Mouse (Mus musculus) limb, embryonic 15.5 days (tissue): ENCODE data around the gene Cers6. TPM values are rescaled to one million over a fixed set of nuclear protein-coding genes. Genes with fewer than 3 reads are reported as not detected.

Experiments
- ATAC-seq: fragments of 200-750 bp; cut with Nextera tagmentation; 2 replicates; pipeline ENCODE4 v1.8.0; 2017; ENCODE audit warnings: low read depth, moderate TSS enrichment; ENCODE audit not compliant: insufficient number of reproducible peaks, low FRiP score, low TSS enrichment
- H3K27ac ChIP-seq: fragments of 300-500 bp; sonication (generic); 2 replicates; pipeline ENCODE4 v1.5.1; 2015; ENCODE audit warnings: moderate library complexity, mild to moderate bottlenecking, inconsistent platforms
- H3K27me3 ChIP-seq: fragments of 300-500 bp; sonication (generic); 2 replicates; pipeline ENCODE4 v1.6.1; 2015; ENCODE audit warnings: inconsistent platforms
- H3K36me3 ChIP-seq: fragments of 300-500 bp; sonication (generic); 2 replicates; pipeline ENCODE4 v1.6.1; 2015; ENCODE audit warnings: inconsistent platforms
- H3K4me1 ChIP-seq: fragments of 300-500 bp; sonication (generic); 2 replicates; pipeline ENCODE4 v1.6.1; 2015; ENCODE audit warnings: inconsistent platforms
- H3K4me2 ChIP-seq: fragments of 300-500 bp; sonication (generic); 2 replicates; pipeline ENCODE4 v1.6.1; 2015; ENCODE audit warnings: mild to moderate bottlenecking, inconsistent platforms
- H3K4me3 ChIP-seq: fragments of 300-500 bp; sonication (generic); 2 replicates; pipeline ENCODE4 v1.5.1; 2015; ENCODE audit warnings: mild to moderate bottlenecking, inconsistent platforms
- H3K9ac ChIP-seq: fragments of 300-500 bp; sonication (generic); 2 replicates; pipeline ENCODE4 v1.6.1; 2015; ENCODE audit warnings: inconsistent platforms
- H3K9me3 ChIP-seq: fragments of 300-500 bp; sonication (generic); 2 replicates; pipeline ENCODE4 v1.6.1; 2016; ENCODE audit warnings: inconsistent platforms
- whole genome bisulfite sequencing: fragments of 180-500 bp; shearing (Covaris S2); methylation state at CpG from one replicate; pipeline ENCODE4 v1.1.7; 2015; 5-methylcytosine and 5-hydroxymethylcytosine counted together
- polyA plus RNA-seq: library from polyadenylated mRNA; unstranded; fragments of >200 nt; fragmentation: Nextera tagmentation; extraction: Ambion mirVana; gene quantifications from 2 replicates; pipeline ENCODE4 v1.2.1, GENCODE M21; 2015

Cers6 gene
- 24.3 and 27.6 TPM in 2 replicates for polyA plus RNA-seq

- 1% methylated on average over 53 of the region's 53 CpGs for WGBS
- ATAC-seq, result peak; percentile 95
- peak within 1 kb of the TSS; percentile 68 for H3K4me3 ChIP-seq
- H3K9ac ChIP-seq, result peak within 1 kb of the TSS; percentile 81
- peaks cover 11% of the 10 kb centered on the region; the same call in 1 of the 2 replicates for H3K4me1 ChIP-seq
- peak within 1 kb of the TSS; percentile 84 for H3K27ac ChIP-seq
- no peaks in the 10 kb centered on the region; the same call in 1 of the 2 replicates for H3K27me3 ChIP-seq
- no peaks in the 10 kb centered on the region for H3K36me3 ChIP-seq
- peak within 1 kb of the TSS; percentile 79 for H3K4me2 ChIP-seq
- no peaks in the 10 kb centered on the region for H3K9me3 ChIP-seq
These were observed at the start of gene Cers6 for GRCm38 (mm10) chr2:68860904-68861685. Gene Cers6 (plus strand): TSS chr2:68861441.

- no peak overlapping the region for H3K9ac ChIP-seq
- no peak overlapping the region for H3K4me2 ChIP-seq
- H3K36me3 ChIP-seq, result no peaks in the 10 kb centered on the region
- H3K4me3 ChIP-seq, result no peak overlapping the region
- H3K27me3 ChIP-seq, result no peaks in the 10 kb centered on the region
- no peak for ATAC-seq
- WGBS, result 44% methylated on average over 2 of the region's 2 CpGs
- no peaks in the 10 kb centered on the region for H3K4me1 ChIP-seq
- H3K27ac ChIP-seq, result no peak overlapping the region
- no peaks in the 10 kb centered on the region for H3K9me3 ChIP-seq
These were observed 46.8 kb upstream of the Cers6 start for GRCm38 (mm10) chr2:68814409-68814808.

- no peak for ATAC-seq
- Histone ChIP-seq H3K4me1 (no peaks in the 10 kb centered on the region), H3K9ac (no peak overlapping the region), H3K27ac (no peak overlapping the region), H3K4me2 (no peak overlapping the region), H3K9me3 (no peaks in the 10 kb centered on the region), H3K4me3 (no peak overlapping the region), H3K27me3 (no peaks in the 10 kb centered on the region), H3K36me3 (no peaks in the 10 kb centered on the region)
- WGBS, result 88% methylated on average over 4 of the region's 4 CpGs
These were observed 42.2 kb upstream of the Cers6 start for GRCm38 (mm10) chr2:68819040-68819439.

GRCm38 (mm10) chr2:68822152-68822887, 38.9 kb upstream of the Cers6 start:
- Histone ChIP-seq H3K36me3 (no peaks in the 10 kb centered on the region), H3K27me3 (no peaks in the 10 kb centered on the region)

GRCm38 (mm10) chr2:68825326-68826020, 35.8 kb upstream of the Cers6 start:
- Histone ChIP-seq H3K36me3 (no peaks in the 10 kb centered on the region), H3K27ac (no peak overlapping the region), H3K4me1 (no peaks in the 10 kb centered on the region), H3K9me3 (no peaks in the 10 kb centered on the region), H3K27me3 (no peaks in the 10 kb centered on the region), H3K4me3 (no peak overlapping the region), H3K9ac (no peak overlapping the region), H3K4me2 (no peak overlapping the region)
- 65% methylated on average over 7 of the region's 7 CpGs for WGBS
- no peak for ATAC-seq

More at GRCm38 (mm10) chr2:68822152-68822887, 38.9 kb upstream of the Cers6 start:
- Histone ChIP-seq H3K9ac (no peak overlapping the region), H3K9me3 (no peaks in the 10 kb centered on the region), H3K4me1 (no peaks in the 10 kb centered on the region), H3K27ac (no peak overlapping the region), H3K4me3 (no peak overlapping the region), H3K4me2 (no peak overlapping the region)
- WGBS, result 53% methylated on average over 4 of the region's 4 CpGs
- ATAC-seq, result no peak

GRCm38 (mm10) chr2:68843330-68843729, 17.9 kb upstream of the Cers6 start:
- no peak overlapping the region for H3K9ac ChIP-seq
- H3K4me2 ChIP-seq, result no peak overlapping the region
- no peak overlapping the region for H3K27ac ChIP-seq
- H3K9me3 ChIP-seq, result no peaks in the 10 kb centered on the region
- H3K4me3 ChIP-seq, result no peak overlapping the region
- no peaks in the 10 kb centered on the region for H3K27me3 ChIP-seq
- H3K36me3 ChIP-seq, result no peaks in the 10 kb centered on the region
- H3K4me1 ChIP-seq, result no peaks in the 10 kb centered on the region
- ATAC-seq, result no peak
- WGBS, result 89% methylated on average over 5 of the region's 5 CpGs

- no peaks in the 10 kb centered on the region for H3K36me3 ChIP-seq
- no peaks in the 10 kb centered on the region for H3K9me3 ChIP-seq
- no peaks in the 10 kb centered on the region for H3K27me3 ChIP-seq
- 92% methylated on average over 2 of the region's 2 CpGs for WGBS
- ATAC-seq, result no peak
- no peak overlapping the region for H3K4me2 ChIP-seq
- H3K27ac ChIP-seq, result no peak overlapping the region
- H3K4me1 ChIP-seq, result no peaks in the 10 kb centered on the region
- no peak overlapping the region for H3K4me3 ChIP-seq
- no peak overlapping the region for H3K9ac ChIP-seq
These were observed 16.7 kb upstream of the Cers6 start for GRCm38 (mm10) chr2:68844530-68844929.

- Histone ChIP-seq H3K4me3 (no peak overlapping the region), H3K9ac (no peak overlapping the region), H3K36me3 (no peaks in the 10 kb centered on the region), H3K27ac (no peak overlapping the region), H3K27me3 (no peaks in the 10 kb centered on the region), H3K4me2 (no peak overlapping the region), H3K9me3 (no peaks in the 10 kb centered on the region), H3K4me1 (no peaks in the 10 kb centered on the region)
- no peak for ATAC-seq
- WGBS, result 84% methylated on average over 13 of the region's 13 CpGs
These were observed 16.1 kb upstream of the Cers6 start for GRCm38 (mm10) chr2:68845002-68845740.

GRCm38 (mm10) chr2:68860391-68860790, 850 bp upstream of the Cers6 start:
- Histone ChIP-seq H3K4me3 (peak overlapping the region; percentile 68), H3K27ac (0 out of 2 replicates have a peak overlapping the region, but pooled peaks have one; percentile 84), H3K36me3 (no peaks in the 10 kb centered on the region), H3K27me3 (no peaks in the 10 kb centered on the region; the same call in 1 of the 2 replicates), H3K4me2 (peak overlapping the region; percentile 79), H3K4me1 (peaks cover 11% of the 10 kb centered on the region; the same call in 1 of the 2 replicates), H3K9ac (0 out of 2 replicates have a peak overlapping the region, but pooled peaks have one; percentile 52), H3K9me3 (no peaks in the 10 kb centered on the region)
- 65% methylated on average over 2 of the region's 2 CpGs for WGBS
- ATAC-seq, result no peak

- Histone ChIP-seq H3K27ac (peak overlapping the region; percentile 84), H3K4me2 (peak overlapping the region; percentile 79), H3K4me1 (peaks cover 11% of the 10 kb centered on the region; the same call in 1 of the 2 replicates), H3K4me3 (peak overlapping the region; percentile 68), H3K27me3 (no peaks in the 10 kb centered on the region; the same call in 1 of the 2 replicates), H3K36me3 (no peaks in the 10 kb centered on the region), H3K9me3 (no peaks in the 10 kb centered on the region), H3K9ac (peak overlapping the region; percentile 81)
- WGBS, result under 1% methylated on average over 64 of the region's 64 CpGs
- peak; percentile 43; the same call in 1 of the 2 replicates for ATAC-seq
These were observed 651 bp downstream of the Cers6 start for GRCm38 (mm10) chr2:68861721-68862463.
